Mouse (Mus musculus) G1E (cell line): Measurements from ENCODE around the gene Edar.

Experiments used
- CTCF ChIP-seq: IDR thresholded peaks from 2 replicates; pipeline ENCODE4 v1.5.1; 2012; ENCODE audit warnings: low read depth, low read length, inconsistent platforms, mixed read lengths
- GATA1 ChIP-seq: IDR thresholded peaks from 2 replicates; pipeline ENCODE4 v1.6.1; 2012; ENCODE audit warnings: borderline replicate concordance, low read length, inconsistent platforms, mixed read lengths
- GATA2 ChIP-seq: IDR thresholded peaks from 2 replicates; pipeline ENCODE4 v1.6.1; 2012; ENCODE audit warnings: low read depth, low read length, inconsistent platforms, borderline replicate concordance
- TAL1 ChIP-seq: conservative IDR thresholded peaks from 2 replicates; pipeline ENCODE4 v1.6.1; 2012; ENCODE audit warnings: low read depth, low read length, inconsistent platforms, mixed read lengths

GRCm38 (mm10) chr10:58608858-58609257 lies 66.6 kb downstream of the Edar start:
- TF ChIP-seq CTCF (no peak), GATA2 (no peak), TAL1 (no peak), GATA1 (no peak)
